Comparison of ENCODE assay signal across 9 mouse cellular contexts in genomic region chr2:180895321-180895720, GRCm38 (mm10). TPM values are rescaled to one million over a fixed set of nuclear protein-coding genes. Genes with fewer than 3 reads are reported as not detected.
DNase-seq lines count a peak whose midpoint lies in the region; ATAC-seq and TF ChIP-seq lines count a peak whose summit lies in the region.
"Had no signal": no experiment of that assay in that cellular context is flagged by ENCODE, and none has a peak within 500 bp of the region (broad histone marks: within the 10 kb centered on the region; RNA-seq: fewer than 3 reads in every experiment).

No protein-coding gene starts in this region.

- TF ChIP-seq EP300 in stomach, postnatal 0 days (optimal IDR thresholded peaks at IDR 0.05): no peak

- peak overlapping the region; percentile 54 for H3K27ac ChIP-seq in forebrain, embryonic 16.5 days (ENCODE audit: low read length)
- peak overlapping the region; percentile 21 for H3K27ac ChIP-seq in midbrain, embryonic 11.5 days (ENCODE audit: low read depth, low read length)
- no peak overlapping the region for H3K27ac ChIP-seq in heart, embryonic 12.5 days (ENCODE audit: poor library complexity, severe bottlenecking)
- no peak overlapping the region for H3K27ac ChIP-seq in stomach, postnatal 0 days (replicated peaks)
- H3K27ac ChIP-seq: liver, embryonic 14.5 days had no signal

- no peaks in the 10 kb centered on the region for H3K36me3 ChIP-seq in forebrain, embryonic 16.5 days (ENCODE audit: control insufficient read depth, insufficient read depth)
- no peaks in the 10 kb centered on the region for H3K36me3 ChIP-seq in midbrain, embryonic 11.5 days (ENCODE audit: control insufficient read depth, insufficient read depth, low read length)
- H3K36me3 ChIP-seq in heart, embryonic 12.5 days: no peaks in the 10 kb centered on the region
- H3K36me3 ChIP-seq in stomach, postnatal 0 days (ENCODE audit: control insufficient read depth, insufficient read depth, low read length): no peaks in the 10 kb centered on the region

- no peak for ATAC-seq in forebrain, embryonic 16.5 days
- no peak for ATAC-seq in midbrain, embryonic 11.5 days (ENCODE audit: low FRiP score)
- ATAC-seq in heart, embryonic 12.5 days (ENCODE audit: insufficient number of reproducible peaks, low FRiP score): no peak
- no peak for ATAC-seq in stomach, postnatal 0 days (ENCODE audit: low FRiP score, low TSS enrichment)

- peak overlapping the region; percentile 49 for H3K4me2 ChIP-seq in forebrain, embryonic 16.5 days (ENCODE audit: low read length)
- peak overlapping the region; percentile 97 for H3K4me2 ChIP-seq in midbrain, embryonic 11.5 days
- no peak overlapping the region for H3K4me2 ChIP-seq in heart, embryonic 12.5 days
- H3K4me2 ChIP-seq in stomach, postnatal 0 days (replicated peaks; ENCODE audit: low read depth): no peak overlapping the region

- 54% methylated on average over 3 of the region's 3 CpGs for WGBS in forebrain, embryonic 16.5 days
- WGBS in midbrain, embryonic 11.5 days: 70% methylated on average over 3 of the region's 3 CpGs
- 68% methylated on average over 3 of the region's 3 CpGs for WGBS in heart, embryonic 12.5 days
- WGBS in stomach, postnatal 0 days: 77% methylated on average over 3 of the region's 3 CpGs

- peak overlapping the region; percentile 50 for H3K9ac ChIP-seq in forebrain, embryonic 16.5 days (replicated peaks; ENCODE audit: low read depth, low read length)
- peak overlapping the region; percentile 99 for H3K9ac ChIP-seq in midbrain, embryonic 11.5 days (ENCODE audit: low read length)
- H3K9ac ChIP-seq in heart, embryonic 12.5 days: no peak overlapping the region
- H3K9ac ChIP-seq in stomach, postnatal 0 days (ENCODE audit: low read length): no peak overlapping the region
- H3K9ac ChIP-seq: liver, embryonic 14.5 days had no signal

- H3K4me1 ChIP-seq in forebrain, embryonic 16.5 days (replicated peaks; ENCODE audit: control insufficient read depth, insufficient read depth, low read length): peaks cover 36% of the 10 kb centered on the region
- H3K4me1 ChIP-seq in midbrain, embryonic 11.5 days (ENCODE audit: control insufficient read depth, insufficient read depth, low read length): peaks cover 28% of the 10 kb centered on the region
- H3K4me1 ChIP-seq in heart, embryonic 12.5 days (replicated peaks): peaks cover 29% of the 10 kb centered on the region
- H3K4me1 ChIP-seq in stomach, postnatal 0 days (replicated peaks; ENCODE audit: control insufficient read depth, insufficient read depth): peaks cover 8% of the 10 kb centered on the region; the same call in 1 of the 2 replicates

- H3K4me3 ChIP-seq in forebrain, embryonic 16.5 days (replicated peaks; ENCODE audit: low read length): peak overlapping the region; percentile 79
- peak overlapping the region; percentile 99 for H3K4me3 ChIP-seq in midbrain, embryonic 11.5 days (ENCODE audit: low read depth, low read length)
- no peak overlapping the region for H3K4me3 ChIP-seq in heart, embryonic 12.5 days
- H3K4me3 ChIP-seq in stomach, postnatal 0 days (ENCODE audit: low read depth, low read length): no peak overlapping the region

- no peak for TF ChIP-seq CTCF in stomach, postnatal 0 days (IDR thresholded peaks at IDR 0.05; ENCODE audit: low read depth)

- peak; percentile 53 to 79 for DNase-seq in right cerebral cortex, postnatal 10 days (ENCODE audit: low spot score in 2 of 2)
- no peak for DNase-seq in right cerebral cortex, postnatal 4 days
- no peak for DNase-seq in midbrain, embryonic 11.5 days (ENCODE audit: low spot score, missing footprints)
- no peak for DNase-seq in ovary, postnatal 36 days (ENCODE audit: low spot score)
- no peak for DNase-seq in stomach, postnatal 0 days (ENCODE audit: low spot score)

- peaks cover 2% of the 10 kb centered on the region; the same call in 1 of the 2 replicates for H3K27me3 ChIP-seq in forebrain, embryonic 16.5 days (replicated peaks; ENCODE audit: control insufficient read depth, insufficient read depth, low read length)
- no peaks in the 10 kb centered on the region; the same call in 1 of the 2 replicates for H3K27me3 ChIP-seq in midbrain, embryonic 11.5 days (ENCODE audit: control insufficient read depth, insufficient read depth, low read length)
- peaks cover 89% of the 10 kb centered on the region for H3K27me3 ChIP-seq in heart, embryonic 12.5 days (replicated peaks)
- peaks cover 33% of the 10 kb centered on the region; the same call in 1 of the 2 replicates for H3K27me3 ChIP-seq in stomach, postnatal 0 days (ENCODE audit: control insufficient read depth, insufficient read depth, low read length)

- no peaks in the 10 kb centered on the region for H3K9me3 ChIP-seq in forebrain, embryonic 16.5 days (ENCODE audit: control insufficient read depth, low read length)
- no peaks in the 10 kb centered on the region for H3K9me3 ChIP-seq in midbrain, embryonic 11.5 days (ENCODE audit: control insufficient read depth, low read length)
- H3K9me3 ChIP-seq in heart, embryonic 12.5 days (replicated peaks): no peaks in the 10 kb centered on the region
- no peaks in the 10 kb centered on the region for H3K9me3 ChIP-seq in stomach, postnatal 0 days (ENCODE audit: control insufficient read depth, low read length)

RNA-seq across cellular contexts. Expression of gene Ythdf1, which starts 25.4 kb away (rescaled TPM):
- 44.9 and 50.1 TPM in 2 replicates for polyA plus RNA-seq in forebrain, embryonic 16.5 days (2015; fragmentation: Nextera tagmentation; extraction: Ambion mirVana)
- polyA plus RNA-seq in midbrain, embryonic 11.5 days (2014; fragmentation: Nextera tagmentation; extraction: Ambion mirVana): 68.5 and 72.4 TPM in 2 replicates
- polyA plus RNA-seq in heart, embryonic 12.5 days (2016; fragmentation: Nextera tagmentation; extraction: Ambion mirVana): 44.9 and 47.0 TPM in 2 replicates
- 26.2 and 27.6 TPM in 2 replicates for polyA plus RNA-seq in stomach, postnatal 0 days (2015; fragmentation: Nextera tagmentation; extraction: Ambion mirVana)

RNA-seq across cellular contexts. Expression of gene Birc7, which starts 33.5 kb away (rescaled TPM):
- polyA plus RNA-seq in forebrain, embryonic 16.5 days (2015; fragmentation: Nextera tagmentation; extraction: Ambion mirVana): not detected in 2 replicates
- polyA plus RNA-seq in midbrain, embryonic 11.5 days (2014; fragmentation: Nextera tagmentation; extraction: Ambion mirVana): 0.14 and 0.45 TPM in 2 replicates
- 0.32 and 0.46 TPM in 2 replicates for polyA plus RNA-seq in heart, embryonic 12.5 days (2016; fragmentation: Nextera tagmentation; extraction: Ambion mirVana)
- 0.06 and 0.11 TPM in 2 replicates for polyA plus RNA-seq in stomach, postnatal 0 days (2015; fragmentation: Nextera tagmentation; extraction: Ambion mirVana)
- polyA plus RNA-seq: kidney, embryonic 14.5 days; liver, embryonic 14.5 days had no signal

RNA-seq across cellular contexts. Expression of gene Nkain4, which starts 59.2 kb away (rescaled TPM):
- 52.3 and 56.7 TPM in 2 replicates for polyA plus RNA-seq in forebrain, embryonic 16.5 days (2015; fragmentation: Nextera tagmentation; extraction: Ambion mirVana)
- polyA plus RNA-seq in midbrain, embryonic 11.5 days (2014; fragmentation: Nextera tagmentation; extraction: Ambion mirVana): 63.2 and 63.6 TPM in 2 replicates
- 36.1 and 37.1 TPM in 2 replicates for polyA plus RNA-seq in heart, embryonic 12.5 days (2016; fragmentation: Nextera tagmentation; extraction: Ambion mirVana)
- 42.7 and 44.0 TPM in 2 replicates for polyA plus RNA-seq in stomach, postnatal 0 days (2015; fragmentation: Nextera tagmentation; extraction: Ambion mirVana)

Comparison
In these comparisons a context has a peak if more than half of its experiments do, and no peak if none do; other contexts are left out.
1. DNase-seq: peak in right cerebral cortex, postnatal 10 days (2 of 2); none in right cerebral cortex, postnatal 4 days (single experiment), midbrain, embryonic 11.5 days (single experiment), ovary, postnatal 36 days (single experiment) and stomach, postnatal 0 days (single experiment).
2. H3K27ac ChIP-seq: peak in forebrain, embryonic 16.5 days (single experiment) and midbrain, embryonic 11.5 days (single experiment); none in heart, embryonic 12.5 days (single experiment) and stomach, postnatal 0 days (single experiment).
3. H3K4me2 ChIP-seq: peak in forebrain, embryonic 16.5 days (single experiment) and midbrain, embryonic 11.5 days (single experiment); none in heart, embryonic 12.5 days (single experiment) and stomach, postnatal 0 days (single experiment).
4. H3K4me3 ChIP-seq: peak in forebrain, embryonic 16.5 days (single experiment) and midbrain, embryonic 11.5 days (single experiment); none in heart, embryonic 12.5 days (single experiment) and stomach, postnatal 0 days (single experiment).
5. H3K9ac ChIP-seq: peak in forebrain, embryonic 16.5 days (single experiment) and midbrain, embryonic 11.5 days (single experiment); none in heart, embryonic 12.5 days (single experiment) and stomach, postnatal 0 days (single experiment).